ENCODE assay signal across 8 mouse cellular contexts in genomic region chr19:5164380-5164779, GRCm38 (mm10). TPM values are rescaled to one million over a fixed set of nuclear protein-coding genes. Genes with fewer than 3 reads are reported as not detected.
A peak's percentile ranks its signal among the peaks of the same experiment; 100 is the strongest.
DNase-seq lines count a peak whose midpoint lies in the region; ATAC-seq and TF ChIP-seq lines count a peak whose summit lies in the region.

No protein-coding gene starts in this region.

- peak; percentile 62 for TF ChIP-seq CTCF in midbrain, postnatal 0 days (IDR thresholded peaks at IDR 0.05)

- H3K9me3 ChIP-seq in midbrain, postnatal 0 days (ENCODE audit: low read length): no peaks in the 10 kb centered on the region
- no peaks in the 10 kb centered on the region for H3K9me3 ChIP-seq in midbrain, embryonic 15.5 days
- H3K9me3 ChIP-seq in embryonic facial prominence, embryonic 10.5 days: no peaks in the 10 kb centered on the region

- DNase-seq in cerebellum, postnatal 14 days: peak; percentile 21 to 62
- no peak for DNase-seq in midbrain, postnatal 0 days (ENCODE audit: low spot score)
- DNase-seq in embryonic facial prominence, embryonic 10.5 days (ENCODE audit: low spot score): peak; percentile 21
- peak; percentile 18 to 67 for DNase-seq in spleen, postnatal 10 days (ENCODE audit: low spot score in 2 of 2)
- DNase-seq in left cerebral cortex, postnatal 14 days (ENCODE audit: low spot score in 2 of 2): no peak
- no peak for DNase-seq in ovary, postnatal 36 days (ENCODE audit: low spot score)

- WGBS in midbrain, postnatal 0 days: 69% methylated on average over 2 of the region's 2 CpGs
- WGBS in midbrain, embryonic 15.5 days: 64% methylated on average over 2 of the region's 2 CpGs
- 62% methylated on average over 2 of the region's 2 CpGs for WGBS in embryonic facial prominence, embryonic 10.5 days

- no peak overlapping the region for H3K27ac ChIP-seq in midbrain, postnatal 0 days (ENCODE audit: low read depth, low read length)
- H3K27ac ChIP-seq in midbrain, embryonic 15.5 days: no peak overlapping the region
- no peak overlapping the region for H3K27ac ChIP-seq in embryonic facial prominence, embryonic 10.5 days (replicated peaks)

- H3K4me1 ChIP-seq in midbrain, postnatal 0 days (ENCODE audit: insufficient read depth, low read length): no peaks in the 10 kb centered on the region
- H3K4me1 ChIP-seq in midbrain, embryonic 15.5 days: no peaks in the 10 kb centered on the region
- H3K4me1 ChIP-seq in embryonic facial prominence, embryonic 10.5 days: no peaks in the 10 kb centered on the region

- no peak overlapping the region for H3K4me3 ChIP-seq in midbrain, postnatal 0 days (ENCODE audit: low read depth, low read length)
- no peak overlapping the region for H3K4me3 ChIP-seq in midbrain, embryonic 15.5 days
- no peak overlapping the region for H3K4me3 ChIP-seq in embryonic facial prominence, embryonic 10.5 days

- no peak for ATAC-seq in cerebellum, adult (ENCODE audit: insufficient number of reproducible peaks, low FRiP score, low TSS enrichment)
- no peak for ATAC-seq in midbrain, postnatal 0 days (ENCODE audit: low FRiP score)
- ATAC-seq in midbrain, embryonic 15.5 days (replicated peaks): no peak

- H3K27me3 ChIP-seq in midbrain, postnatal 0 days (ENCODE audit: insufficient read depth, low read length): no peaks in the 10 kb centered on the region
- no peaks in the 10 kb centered on the region for H3K27me3 ChIP-seq in midbrain, embryonic 15.5 days (replicated peaks)
- no peaks in the 10 kb centered on the region for H3K27me3 ChIP-seq in embryonic facial prominence, embryonic 10.5 days (replicated peaks; ENCODE audit: low read depth, poor library complexity, severe bottlenecking)

- H3K4me2 ChIP-seq in midbrain, postnatal 0 days (ENCODE audit: low read depth, low read length, poor library complexity, severe bottlenecking): no peak overlapping the region
- no peak overlapping the region for H3K4me2 ChIP-seq in midbrain, embryonic 15.5 days

- intact Hi-C loops in left cerebral cortex, postnatal 14 days (cut with DNase I): no loop called here

- H3K36me3 ChIP-seq in midbrain, postnatal 0 days (ENCODE audit: insufficient read depth, low read length): peaks cover 7% of the 10 kb centered on the region; the same call in 1 of the 2 replicates
- H3K36me3 ChIP-seq in midbrain, embryonic 15.5 days (replicated peaks): 0 out of 2 replicates have a peak, but pooled peaks cover 4% of the 10 kb centered on the region
- H3K36me3 ChIP-seq in embryonic facial prominence, embryonic 10.5 days (replicated peaks): peaks cover 23% of the 10 kb centered on the region

- H3K9ac ChIP-seq in midbrain, postnatal 0 days (replicated peaks; ENCODE audit: low read length, poor library complexity, severe bottlenecking): no peak overlapping the region
- H3K9ac ChIP-seq in midbrain, embryonic 15.5 days: no peak overlapping the region

RNA-seq across cellular contexts. Expression of gene Klc2, which starts 46.0 kb away (rescaled TPM):
- 187 and 201 TPM in 2 replicates for total RNA-seq in midbrain, postnatal 0 days (2014; rRNA removed)
- polyA plus RNA-seq in midbrain, postnatal 0 days (2015; fragmentation: Nextera tagmentation; extraction: Ambion mirVana): 65.7 and 67.9 TPM in 2 replicates
- polyA plus RNA-seq in midbrain, embryonic 15.5 days (2015; fragmentation: Nextera tagmentation; extraction: Ambion mirVana): 76.8 and 78.4 TPM in 2 replicates
- polyA plus RNA-seq in embryonic facial prominence, embryonic 10.5 days (2016; fragmentation: Nextera tagmentation; extraction: Ambion mirVana): 30.0 and 31.2 TPM in 2 replicates
- total RNA-seq in left cerebral cortex, postnatal 14 days (2021): 100 to 1,000 TPM; 220 to 226 TPM

RNA-seq across cellular contexts. Expression of gene Rab1b, which starts 57.5 kb away (rescaled TPM):
- 192 and 242 TPM in 2 replicates for total RNA-seq in midbrain, postnatal 0 days (2014; rRNA removed)
- 204 and 227 TPM in 2 replicates for polyA plus RNA-seq in midbrain, postnatal 0 days (2015; fragmentation: Nextera tagmentation; extraction: Ambion mirVana)
- polyA plus RNA-seq in midbrain, embryonic 15.5 days (2015; fragmentation: Nextera tagmentation; extraction: Ambion mirVana): 216 and 233 TPM in 2 replicates
- 266 and 270 TPM in 2 replicates for polyA plus RNA-seq in embryonic facial prominence, embryonic 10.5 days (2016; fragmentation: Nextera tagmentation; extraction: Ambion mirVana)
- 100 to 1,000 TPM; 176 to 184 TPM for total RNA-seq in left cerebral cortex, postnatal 14 days (2021)

Comparison
In these comparisons a context has a peak if more than half of its experiments do, and no peak if none do; other contexts are left out.
1. DNase-seq: peak in cerebellum, postnatal 14 days (2 of 2), embryonic facial prominence, embryonic 10.5 days (single experiment) and spleen, postnatal 10 days (2 of 2); none in midbrain, postnatal 0 days (single experiment), left cerebral cortex, postnatal 14 days (0 of 2) and ovary, postnatal 36 days (single experiment).